Mouse (Mus musculus) kidney, adult 2 months (tissue): ENCODE results near the gene Wnt9a.

ENCODE experiments used
- CTCF ChIP-seq: fragments of 200-500 bp; conservative IDR thresholded peaks from 2 replicates; pipeline ENCODE4 v1.5.1; 2011; ENCODE audit warnings: low read depth, mild to moderate bottlenecking, control low read depth, low read length, moderate library complexity, mixed read lengths; ENCODE audit not compliant: insufficient read depth, insufficient read length
- POLR2A ChIP-seq: fragments of 200-500 bp; IDR thresholded peaks from one replicate; pipeline ENCODE4 v1.6.1; 2011; ENCODE audit warnings: low read depth, low read length, control low read depth

DNA sequence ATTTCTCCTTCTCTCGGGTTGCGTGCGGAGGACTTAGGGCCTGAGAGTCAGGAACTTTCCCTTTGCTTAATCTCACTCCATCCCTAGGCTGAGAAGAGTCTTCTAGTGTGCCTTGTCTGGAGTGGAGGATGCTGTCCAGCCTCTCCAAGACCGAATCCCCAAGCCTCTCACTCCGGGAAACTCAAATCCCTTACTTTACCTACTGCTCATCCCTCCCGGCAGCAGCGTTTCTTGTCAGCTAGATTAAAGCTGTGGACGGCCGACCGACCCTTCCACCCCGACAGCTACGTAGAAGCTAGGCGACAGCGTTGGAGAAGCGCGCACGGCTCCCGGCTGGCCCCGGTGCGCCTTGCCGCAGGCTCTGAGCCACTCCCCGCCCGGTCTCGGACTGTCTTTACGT is 17.0 kb upstream of the Wnt9a start:
- TF ChIP-seq POLR2A (no peak), CTCF (no peak)
